Mouse (Mus musculus) cerebellum, adult 2 months (tissue): ENCODE data around the gene Cyp4f39. TPM values are rescaled to one million over a fixed set of nuclear protein-coding genes. Genes with fewer than 3 reads are reported as not detected.
"Not testable (repeated sequence)": the region's sequence is repeated elsewhere in the genome, so short reads cannot be mapped to it uniquely, and the experiment has no call there.

Source experiments
- DNase-seq, 2 experiments: peaks; one replicate each; pipeline ENCODE4 v3.0.0; 2021
- H3K27ac ChIP-seq: fragments of 200-500 bp; 2 replicates; pipeline ENCODE4 v1.5.1; 2012; ENCODE audit warnings: low read length, control low read depth, inconsistent platforms; ENCODE audit not compliant: insufficient read depth
- H3K27me3 ChIP-seq: fragments of 200-500 bp; 2 replicates; pipeline ENCODE4 v1.6.1; 2012; ENCODE audit warnings: inconsistent platforms, mild to moderate bottlenecking, low read length, moderate library complexity; ENCODE audit not compliant: control insufficient read depth, insufficient read depth
- H3K4me1 ChIP-seq: fragments of 200-500 bp; 2 replicates; pipeline ENCODE4 v1.6.1; 2011; ENCODE audit warnings: low read length; ENCODE audit not compliant: control insufficient read depth, insufficient read depth
- H3K4me3 ChIP-seq: fragments of 200-500 bp; replicated peaks from 2 replicates; pipeline ENCODE3; 2011; ENCODE audit warnings: mild to moderate bottlenecking, low read depth, low read length, control low read depth; ENCODE audit not compliant: insufficient read depth
- CTCF ChIP-seq: fragments of 200-500 bp; IDR thresholded peaks from 2 replicates; pipeline ENCODE4 v1.5.1; 2011; ENCODE audit warnings: low read depth, mild to moderate bottlenecking, control low read depth, low read length, moderate library complexity, borderline replicate concordance; ENCODE audit not compliant: insufficient read depth
- POLR2A ChIP-seq: fragments of 200-500 bp; IDR thresholded peaks from 2 replicates; pipeline ENCODE4 v1.6.1; 2011; ENCODE audit warnings: low read length, control low read depth, borderline replicate concordance; ENCODE audit not compliant: insufficient read depth
- WGBS: fragments of 180-500 bp; shearing (Covaris S2); methylation state at CpG from one replicate; pipeline ENCODE4 v1.1.7; 2018; 5-methylcytosine and 5-hydroxymethylcytosine counted together
- polyA plus RNA-seq: library from polyadenylated mRNA; depleted of rRNA; stranded (reverse); fragments of >200 nt; gene quantifications from 2 replicates; pipeline ENCODE4 v1.2.3, GENCODE M21; 2012

Gene Cyp4f39
- polyA plus RNA-seq, 1 experiment: 0.18 TPM

GRCm38 (mm10) chr17:32494601-32495000, 42.1 kb downstream of the Cyp4f39 start:
- 75% methylated on average over 1 of the region's 1 CpGs for WGBS
- DNase-seq: peak; percentile 56 to 67
- no peak for TF ChIP-seq POLR2A
- peak; percentile 62; the same call in 1 of the 2 replicates for TF ChIP-seq CTCF
- Histone ChIP-seq H3K27ac (no peak overlapping the region), H3K4me1 (no peaks in the 10 kb centered on the region), H3K4me3 (no peak overlapping the region), H3K27me3 (no peaks in the 10 kb centered on the region)

DNA sequence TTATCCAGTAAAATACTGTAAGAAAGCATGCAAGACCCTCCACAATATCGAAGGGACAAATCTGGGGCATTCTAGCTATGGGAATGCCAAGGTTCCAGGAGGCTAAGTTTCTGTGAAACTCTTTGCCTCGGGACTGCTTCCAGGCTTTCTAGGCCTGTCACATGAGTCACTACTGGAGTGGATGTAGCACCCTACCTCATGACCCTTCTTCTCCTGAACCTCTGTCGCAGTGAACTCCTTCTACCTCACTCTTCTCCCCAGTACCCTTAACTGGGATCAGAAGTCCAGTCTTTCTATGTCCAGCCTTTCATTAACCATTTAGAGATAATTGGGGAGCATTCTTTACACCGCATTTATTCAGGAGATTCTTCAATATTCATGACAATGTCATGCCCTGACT, 48.0 kb downstream of the Cyp4f39 start:
- not testable (repeated sequence) for H3K27ac ChIP-seq, H3K27me3 ChIP-seq, H3K4me3 ChIP-seq, H3K4me1 ChIP-seq, DNase-seq
- 75% methylated on average over 4 of the region's 4 CpGs for WGBS

DNA sequence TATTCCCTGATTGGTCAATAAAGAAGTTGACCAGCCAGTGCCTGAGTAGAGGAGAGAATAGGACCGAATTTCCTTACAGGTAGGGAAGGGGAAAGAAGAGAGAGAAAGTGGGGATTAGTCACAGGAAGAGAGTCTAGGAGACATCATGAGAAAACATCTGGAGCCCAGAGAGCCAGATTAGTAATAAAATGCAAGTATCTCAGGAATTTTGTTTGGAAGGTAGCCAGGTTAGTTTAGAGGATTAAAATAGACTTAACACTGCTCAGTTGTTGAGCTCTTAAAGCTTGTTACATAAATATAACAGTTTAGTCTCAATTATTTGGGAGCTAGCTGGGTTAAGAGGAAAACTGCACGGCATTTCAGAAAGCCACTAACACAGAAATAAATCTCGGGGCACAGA, 48.5 kb downstream of the Cyp4f39 start:
- H3K27ac ChIP-seq: no peak overlapping the region
- no peaks in the 10 kb centered on the region for H3K27me3 ChIP-seq
- H3K4me3 ChIP-seq: no peak overlapping the region
- DNase-seq: no peak
- TF ChIP-seq CTCF (no peak), POLR2A (no peak)
- H3K4me1 ChIP-seq: no peaks in the 10 kb centered on the region
- 74% methylated on average over 3 of the region's 3 CpGs for WGBS

DNA sequence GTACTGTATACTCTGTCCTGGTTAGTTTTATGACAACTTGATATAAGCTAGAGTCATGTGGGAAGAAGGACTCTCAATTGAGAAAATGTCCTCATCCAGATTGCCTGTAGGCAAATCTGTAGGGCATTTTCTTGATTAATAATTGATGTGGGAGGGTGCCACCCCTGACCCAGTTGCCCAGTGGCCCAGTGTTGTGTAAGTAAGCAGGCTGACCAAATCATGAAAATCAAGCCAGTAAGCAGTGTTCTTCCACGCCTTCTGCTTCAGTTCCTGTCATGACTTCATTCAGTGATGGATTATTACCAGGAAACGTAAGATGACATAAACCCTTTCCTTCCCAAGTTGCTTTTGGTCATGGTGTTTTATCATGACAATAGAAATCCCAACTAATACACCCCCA, 50.6 kb downstream of the Cyp4f39 start:
- Histone ChIP-seq H3K27me3 (no peaks in the 10 kb centered on the region), H3K4me3 (no peak overlapping the region), H3K27ac (no peak overlapping the region), H3K4me1 (no peaks in the 10 kb centered on the region; the same call in 1 of the 2 replicates)
- TF ChIP-seq CTCF (no peak), POLR2A (no peak)
- no peak for DNase-seq
- WGBS: 65% methylated on average over 2 of the region's 2 CpGs

- Histone ChIP-seq H3K27ac (0 out of 2 replicates have a peak within 1 kb of the TSS, but pooled peaks have one; percentile 9), H3K4me3 (peak within 1 kb of the TSS; percentile 39), H3K4me1 (no peaks in the 10 kb centered on the region; the same call in 1 of the 2 replicates), H3K27me3 (no peaks in the 10 kb centered on the region)
- TF ChIP-seq POLR2A (0 out of 2 replicates have a peak, but pooled peaks have one; percentile 10), CTCF (no peak)
- DNase-seq: peak in 1 of 2 experiments; percentile 36
- WGBS: 4% methylated on average over 30 of the region's 30 CpGs
These were observed 53.6 kb downstream of the Cyp4f39 start, which contains the start of gene Cyp4f17 for GRCm38 (mm10) chr17:32505851-32506728. Gene Cyp4f17, plus strand, starts transcription at chr17:32506050.

- no peak for TF ChIP-seq CTCF
- TF ChIP-seq POLR2A: no peak
- 54% methylated on average over 9 of the region's 9 CpGs for WGBS
- peak overlapping the region; percentile 39 for H3K4me3 ChIP-seq
- no peaks in the 10 kb centered on the region; the same call in 1 of the 2 replicates for H3K4me1 ChIP-seq
- peak in 1 of 2 experiments; percentile 13 for DNase-seq
- H3K27ac ChIP-seq: 0 out of 2 replicates have a peak overlapping the region, but pooled peaks have one; percentile 9
- no peaks in the 10 kb centered on the region for H3K27me3 ChIP-seq
These were observed 54.3 kb downstream of the Cyp4f39 start for GRCm38 (mm10) chr17:32506729-32507245.

DNA sequence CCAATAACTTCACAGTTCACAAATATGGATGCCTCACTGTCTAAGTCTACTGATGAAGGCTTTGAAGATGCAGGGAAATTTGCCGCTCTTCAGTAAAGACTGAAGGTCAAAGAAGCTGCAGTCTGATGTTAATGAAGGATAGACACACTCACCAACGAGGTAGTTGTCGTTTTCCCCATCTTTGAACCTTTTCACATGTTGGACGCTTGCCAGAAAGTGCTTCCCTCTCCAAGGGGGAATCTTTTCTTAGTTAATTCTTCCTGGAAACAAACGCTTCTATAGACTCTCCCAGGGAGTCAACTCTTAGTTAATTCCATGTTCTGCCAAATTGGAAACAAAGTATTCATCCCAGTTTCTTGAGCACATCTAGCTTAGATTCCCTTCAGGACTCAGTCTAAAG, 63.6 kb downstream of the Cyp4f39 start:
- TF ChIP-seq POLR2A (no peak), CTCF (no peak)
- H3K27me3 ChIP-seq: no peaks in the 10 kb centered on the region
- 44% methylated on average over 5 of the region's 5 CpGs for WGBS

DNA sequence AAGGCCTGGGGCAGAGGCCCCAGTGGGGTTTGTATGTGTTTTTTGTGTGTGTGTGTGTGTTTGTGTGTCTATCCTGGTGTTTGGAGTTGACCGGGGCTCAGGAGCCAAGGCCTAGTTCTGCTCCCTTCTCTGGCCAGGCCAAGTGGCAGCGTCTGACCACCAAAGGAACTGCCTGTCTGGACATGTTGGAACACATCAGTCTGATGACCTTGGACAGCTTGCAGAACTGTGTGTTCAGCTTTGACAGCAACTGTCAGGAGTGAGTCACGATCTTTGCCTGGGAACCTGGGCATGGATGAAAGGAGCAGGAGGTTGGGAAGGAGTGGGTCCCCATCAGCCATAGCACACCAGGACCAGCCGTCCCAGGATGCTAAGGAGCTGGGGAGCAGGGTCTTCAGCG, 69.5 kb downstream of the Cyp4f39 start:
- Histone ChIP-seq H3K4me3 (no peak overlapping the region), H3K27ac (no peak overlapping the region), H3K4me1 (no peaks in the 10 kb centered on the region), H3K27me3 (no peaks in the 10 kb centered on the region)
- 85% methylated on average over 5 of the region's 5 CpGs for WGBS
- TF ChIP-seq CTCF (no peak), POLR2A (no peak)
- DNase-seq: no peak

More for the DNA sequence above, 63.6 kb downstream of the Cyp4f39 start:
- DNase-seq: no peak
- Histone ChIP-seq H3K4me3 (no peak overlapping the region), H3K4me1 (no peaks in the 10 kb centered on the region), H3K27ac (no peak overlapping the region)
